Mouse (Mus musculus): ENCODE results near the gene Uvrag.
A peak's percentile ranks its signal among the peaks of the same experiment; 100 is the strongest.

The Uvrag gene

DNA sequence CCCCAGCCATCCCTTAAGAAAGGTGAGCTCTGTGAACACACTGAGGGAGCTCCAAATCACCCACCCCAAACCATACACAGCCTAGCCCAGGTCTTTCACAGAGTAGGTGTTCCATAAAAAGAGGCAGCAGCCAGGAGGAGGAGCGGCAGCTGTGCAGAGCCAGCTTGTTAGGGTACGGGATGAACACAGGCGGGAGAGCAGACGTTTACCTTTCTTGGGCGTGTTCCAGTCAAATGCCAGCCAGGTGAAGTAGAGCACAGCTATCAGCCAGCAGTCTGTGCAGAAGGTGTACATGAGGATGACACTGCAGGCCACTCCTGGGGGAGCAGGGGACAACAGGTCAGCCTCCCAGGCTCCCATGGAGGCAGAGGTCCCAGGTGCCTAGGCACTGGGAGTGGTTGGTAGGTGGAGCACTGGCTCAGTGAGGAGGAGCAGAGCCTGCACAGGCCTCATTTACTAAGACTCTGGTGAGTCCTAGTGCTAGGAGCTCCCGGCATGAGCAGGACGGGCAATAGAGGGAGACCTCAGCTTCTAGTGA lies 24.0 kb upstream of the Uvrag start:
- DNase-seq (ENCODE audit: low spot score), result no peak

DNA sequence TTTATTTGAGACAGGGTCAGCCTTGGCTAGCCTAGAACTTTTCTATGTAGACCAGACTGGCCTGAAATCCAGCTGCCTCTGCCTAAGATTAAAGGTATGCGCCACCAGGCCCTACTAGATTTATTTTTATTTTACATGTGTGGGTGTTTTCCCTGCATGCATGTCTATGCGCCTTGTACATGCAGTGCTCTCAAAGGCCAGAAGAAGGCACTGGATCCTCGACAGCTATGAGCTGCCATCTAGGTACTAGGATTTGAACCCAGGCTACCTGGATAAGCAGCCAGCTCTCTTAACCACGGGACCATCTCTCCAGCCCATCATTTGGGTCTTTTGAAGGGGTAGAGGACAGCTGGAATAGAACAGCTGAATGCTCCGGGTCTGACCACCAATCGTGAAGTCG lies 21.5 kb upstream of the Uvrag start:
- no peak for DNase-seq (ENCODE audit: low spot score)

DNA sequence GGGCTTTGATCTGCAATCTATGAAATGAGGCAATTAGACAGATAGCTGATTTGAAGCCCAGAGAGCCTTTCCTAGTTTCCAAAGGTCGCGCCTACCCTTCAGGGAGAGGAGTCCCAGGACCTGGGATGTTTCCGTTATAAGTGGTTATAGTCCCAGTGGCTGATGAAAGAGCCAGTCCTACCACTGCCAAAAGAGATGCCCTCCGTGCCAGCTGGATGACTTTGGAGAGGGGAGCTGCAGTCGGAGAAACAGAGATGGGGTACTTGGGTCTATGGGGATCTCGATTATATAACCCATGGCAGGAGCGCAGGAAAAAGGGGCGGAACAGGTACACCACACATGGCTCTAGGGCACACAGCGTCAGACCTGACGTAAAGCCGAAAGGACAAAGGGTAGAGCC lies 21.0 kb upstream of the Uvrag start:
- no peak for DNase-seq (ENCODE audit: low spot score)

GRCm38 (mm10) chr7:99161529-99161928 lies 20.6 kb upstream of the Uvrag start:
- no peak for DNase-seq (ENCODE audit: low spot score)

DNA sequence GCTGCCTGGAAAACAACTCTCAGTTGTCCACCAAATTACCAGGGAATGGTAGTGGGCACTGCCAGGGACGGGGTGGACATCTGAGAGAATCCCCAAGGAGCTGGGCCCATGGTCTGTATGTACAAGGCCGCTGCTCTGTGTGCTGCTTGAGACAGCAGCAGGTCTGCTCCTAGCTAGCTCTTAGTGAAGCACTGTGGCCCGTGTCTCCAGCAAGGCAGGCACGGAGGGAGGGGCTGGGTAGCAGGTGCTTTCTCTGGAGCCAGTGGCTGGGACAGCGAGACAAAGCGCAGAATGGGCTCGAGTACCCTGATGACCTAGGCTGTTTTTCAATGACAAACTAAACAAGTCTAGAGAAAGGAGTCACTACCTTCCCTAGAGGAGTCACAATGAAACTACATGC lies 20.1 kb upstream of the Uvrag start:
- DNase-seq (ENCODE audit: low spot score), result no peak

- no peak for DNase-seq (ENCODE audit: low spot score)
Observed at GRCm38 (mm10) chr7:99159446-99159845, 18.5 kb upstream of the Uvrag start.

- DNase-seq (ENCODE audit: low spot score), result no peak
Observed at GRCm38 (mm10) chr7:99158904-99159303, 18.0 kb upstream of the Uvrag start.

DNA sequence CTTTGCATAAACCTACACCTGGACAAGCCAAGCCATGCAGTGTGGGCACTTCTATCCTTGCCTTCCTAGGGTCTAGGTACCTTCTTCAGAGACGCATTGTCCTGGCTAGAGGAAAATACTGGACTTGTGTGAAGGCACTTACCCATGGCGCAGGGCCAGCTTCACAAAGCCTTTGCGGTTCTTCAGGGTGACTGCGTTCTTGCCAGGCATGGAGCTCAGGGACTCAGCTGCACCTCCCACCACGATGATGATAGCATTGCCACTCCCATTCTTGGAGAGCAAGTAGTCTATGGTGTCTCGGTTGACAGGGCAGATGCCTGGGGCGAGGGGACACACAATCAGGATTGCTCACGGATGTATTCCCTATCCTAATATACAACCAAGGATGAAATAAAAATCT lies 17.1 kb upstream of the Uvrag start:
- DNase-seq (ENCODE audit: low spot score), result no peak

- DNase-seq (ENCODE audit: low spot score), result no peak
Observed at GRCm38 (mm10) chr7:99156737-99157136, 15.8 kb upstream of the Uvrag start.

- DNase-seq (ENCODE audit: low spot score), result no peak
Observed at GRCm38 (mm10) chr7:99155311-99156289, 14.7 kb upstream of the Uvrag start.

DNA sequence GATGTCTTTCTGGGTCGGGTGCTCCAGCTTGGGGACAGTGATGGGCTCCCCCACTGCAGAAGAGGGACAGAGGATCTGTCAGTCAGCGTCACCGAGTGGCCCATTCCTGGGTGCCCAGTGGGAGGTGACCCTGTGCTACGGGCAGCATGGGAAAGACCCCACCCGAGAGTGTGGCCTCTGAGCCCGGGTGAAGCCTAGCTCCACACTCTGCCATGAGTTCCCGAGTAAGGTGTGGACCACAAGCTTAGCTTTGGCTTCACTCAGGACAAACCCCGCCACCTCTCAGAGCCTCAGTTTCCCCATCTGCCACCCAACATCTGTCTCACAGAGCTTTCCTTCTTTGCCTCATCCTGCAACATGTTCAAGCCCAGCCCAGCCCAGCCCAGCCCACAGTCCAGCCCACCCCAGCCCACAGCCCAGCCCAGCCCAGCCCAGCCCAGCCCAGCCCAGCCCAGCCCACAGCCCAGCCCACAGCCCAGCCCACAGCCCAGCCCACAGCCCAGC lies 13.8 kb upstream of the Uvrag start:
- DNase-seq (ENCODE audit: low spot score), result no peak

DNA sequence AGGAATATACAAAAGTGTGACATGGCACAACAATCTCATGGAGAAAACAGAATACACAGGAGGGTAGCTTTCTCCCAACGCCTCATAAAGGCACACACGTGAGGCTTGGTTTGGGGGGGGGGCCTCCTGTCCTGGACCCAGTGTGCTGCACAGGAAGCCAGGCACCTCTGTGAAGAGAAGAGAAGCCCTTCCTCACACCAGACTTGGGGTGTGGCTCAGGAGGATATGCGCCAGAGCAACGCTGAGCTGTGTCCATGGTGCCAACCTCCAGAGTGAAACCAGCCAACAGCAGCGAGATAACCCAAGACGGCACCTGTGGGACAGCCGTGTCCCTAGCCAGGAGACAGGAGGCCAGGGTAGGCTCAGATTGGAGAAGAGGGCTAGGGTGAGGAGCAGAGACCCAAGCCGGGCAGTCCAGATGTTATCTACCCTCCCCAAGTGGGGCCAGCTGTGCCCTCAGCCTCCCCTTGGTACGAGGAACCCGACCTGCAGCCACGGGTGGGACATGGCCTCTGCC lies 12.8 kb upstream of the Uvrag start:
- DNase-seq (ENCODE audit: low spot score), result no peak

DNA sequence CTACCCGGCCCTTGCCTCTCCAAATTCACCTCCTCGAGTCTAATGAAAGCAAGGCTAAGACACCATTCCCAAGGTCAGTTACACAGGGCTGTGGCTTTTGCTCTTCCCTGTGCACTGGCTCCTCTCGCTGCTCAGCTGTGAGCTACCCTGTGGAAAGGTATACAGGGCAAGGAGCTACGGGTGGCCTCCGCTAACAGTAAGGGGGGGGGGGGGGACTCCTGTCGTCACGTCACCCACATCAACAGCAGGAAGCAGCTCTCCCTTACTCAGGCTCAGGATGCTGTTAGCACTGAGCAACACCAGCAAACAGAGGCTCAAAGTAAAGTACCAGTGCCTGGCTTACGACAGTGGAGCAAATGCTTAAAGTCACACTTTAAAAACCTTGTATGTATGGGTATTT lies 11.8 kb upstream of the Uvrag start:
- DNase-seq (ENCODE audit: low spot score), result no peak

DNA sequence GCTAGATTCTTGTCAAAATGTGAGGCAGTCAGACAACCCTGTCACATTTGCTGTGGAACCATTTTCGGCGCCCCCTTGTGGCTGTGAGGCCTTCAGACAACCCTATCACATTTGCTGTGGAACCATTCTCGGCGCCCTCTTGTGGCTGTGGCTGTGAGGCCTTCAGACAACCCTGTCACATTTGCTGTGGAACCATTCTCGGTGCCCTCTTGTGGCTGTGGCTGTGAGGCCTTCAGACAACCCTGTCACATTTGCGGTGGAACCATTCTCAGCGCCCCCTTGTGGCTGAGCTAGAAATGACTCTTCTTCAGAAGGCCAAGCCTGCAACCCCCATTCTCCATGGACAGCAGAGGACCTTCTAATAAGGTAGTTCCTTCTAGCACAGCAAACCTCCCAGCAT lies 10.4 kb upstream of the Uvrag start:
- DNase-seq (ENCODE audit: low spot score), result peak; percentile 97

GRCm38 (mm10) chr7:99149017-99149416 lies 8.1 kb upstream of the Uvrag start:
- no peak for DNase-seq (ENCODE audit: low spot score)

DNA sequence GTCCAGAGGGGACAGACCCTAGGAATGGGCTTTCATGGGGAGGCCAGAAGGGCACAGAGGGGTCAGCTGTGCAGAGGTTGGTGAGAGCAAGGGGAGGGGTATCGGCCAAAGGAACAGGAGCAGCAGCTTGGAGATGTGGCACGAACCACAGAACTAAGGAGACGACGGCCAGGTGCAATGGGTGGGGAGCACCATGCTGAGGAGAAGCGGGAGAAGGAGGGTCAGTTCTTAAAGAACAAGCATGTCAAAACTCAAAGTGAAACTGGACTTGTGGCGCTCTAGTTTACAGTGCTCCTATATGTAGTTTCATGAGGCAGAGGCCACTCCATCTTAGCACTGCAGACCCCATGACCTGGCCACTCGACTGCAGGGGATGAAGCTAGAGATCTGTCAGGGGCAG lies 6.6 kb upstream of the Uvrag start:
- no peak for DNase-seq (ENCODE audit: low spot score)

GRCm38 (mm10) chr7:99146906-99147305 lies 6.0 kb upstream of the Uvrag start:
- no peak for DNase-seq (ENCODE audit: low spot score)

GRCm38 (mm10) chr7:99146011-99146410 lies 5.1 kb upstream of the Uvrag start:
- DNase-seq (ENCODE audit: low spot score), result no peak

GRCm38 (mm10) chr7:99144616-99145015 lies 3.7 kb upstream of the Uvrag start:
- no peak for DNase-seq (ENCODE audit: low spot score)

GRCm38 (mm10) chr7:99143244-99143643 lies 2.3 kb upstream of the Uvrag start:
- no peak for DNase-seq (ENCODE audit: low spot score)

DNA sequence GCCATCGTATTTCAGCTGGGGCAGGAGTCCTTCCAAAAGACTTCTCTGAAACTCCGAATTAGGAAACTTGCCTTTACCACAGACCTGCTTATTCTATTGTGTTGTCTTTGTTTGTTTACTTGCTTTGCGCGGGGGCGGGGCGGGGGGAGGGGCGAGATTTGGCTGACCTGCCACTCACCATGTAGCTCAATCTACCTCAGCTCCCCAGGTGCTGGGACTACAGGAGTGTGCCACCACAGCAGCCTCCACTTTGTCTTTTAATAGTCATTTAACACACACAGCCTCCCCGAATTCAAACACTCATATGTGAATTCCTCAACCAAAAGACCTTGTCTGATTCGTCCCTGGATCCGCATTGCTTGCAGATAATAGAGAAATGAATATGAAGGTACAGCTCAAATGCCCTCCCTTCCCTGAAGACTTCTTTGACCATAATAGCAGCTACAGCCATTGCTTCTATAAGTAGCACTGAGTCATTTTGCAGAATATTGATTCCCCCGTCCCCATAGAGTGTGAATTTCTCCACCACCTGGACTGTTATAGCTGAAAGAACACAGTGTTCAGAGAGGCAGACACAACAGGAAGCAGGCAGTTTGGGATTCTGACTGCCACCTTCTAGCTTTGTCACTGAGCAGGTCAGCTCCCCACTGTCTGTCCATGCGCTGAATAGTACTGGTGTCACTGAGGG lies 1.1 kb upstream of the Uvrag start:
- DNase-seq (ENCODE audit: low spot score), result no peak

DNA sequence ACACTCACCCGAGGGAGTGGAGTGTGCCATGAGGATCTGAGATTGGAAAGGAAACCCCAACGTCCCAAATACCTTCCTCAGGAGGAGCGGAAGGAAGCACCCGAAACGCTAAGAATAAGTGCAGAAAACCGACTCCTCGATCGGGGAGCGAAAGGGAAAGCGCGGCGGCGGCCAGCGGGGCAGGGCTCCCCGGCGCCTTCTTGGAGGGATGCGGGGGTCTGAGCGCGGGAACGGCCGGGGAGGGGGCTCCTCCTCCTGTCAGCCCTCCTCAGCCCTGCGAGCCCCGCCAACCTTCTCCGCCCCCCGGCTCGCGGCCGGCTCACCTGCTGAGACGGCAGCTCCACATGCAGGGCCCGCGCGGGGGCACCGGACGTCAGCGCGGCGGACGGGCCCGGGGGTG lies 430 bp downstream of the Uvrag start:
- no peak for DNase-seq (ENCODE audit: low spot score)
